Mouse (Mus musculus) embryo, embryonic 11.5 days (tissue): ENCODE results near the gene Mcoln1.

Experiments used
- DNase-seq: peaks from one replicate; pipeline ENCODE4 v3.0.0-alpha.2; 2012; ENCODE audit warnings: low read depth, low spot score

The Mcoln1 gene

DNA sequence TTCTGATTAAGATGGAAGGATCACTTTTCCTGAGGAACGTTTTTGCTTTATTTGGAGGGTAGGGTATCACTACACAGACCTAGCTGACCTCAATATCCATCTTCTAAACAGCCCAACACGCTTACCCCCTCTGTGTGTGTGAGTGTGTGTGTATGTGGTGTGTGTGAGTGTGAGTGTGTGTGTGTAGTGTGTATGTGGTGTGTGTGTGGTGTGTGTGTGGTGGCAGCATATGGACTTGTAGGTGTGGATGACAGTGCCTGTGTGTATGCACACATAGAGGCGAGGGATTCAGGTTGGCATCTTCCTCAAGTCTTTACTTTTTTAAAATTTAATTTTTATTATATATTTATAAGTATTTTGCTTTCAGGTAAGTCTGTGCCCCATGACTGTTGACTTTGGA lies 1.7 kb upstream of the Mcoln1 start:
- DNase-seq = no peak

DNA sequence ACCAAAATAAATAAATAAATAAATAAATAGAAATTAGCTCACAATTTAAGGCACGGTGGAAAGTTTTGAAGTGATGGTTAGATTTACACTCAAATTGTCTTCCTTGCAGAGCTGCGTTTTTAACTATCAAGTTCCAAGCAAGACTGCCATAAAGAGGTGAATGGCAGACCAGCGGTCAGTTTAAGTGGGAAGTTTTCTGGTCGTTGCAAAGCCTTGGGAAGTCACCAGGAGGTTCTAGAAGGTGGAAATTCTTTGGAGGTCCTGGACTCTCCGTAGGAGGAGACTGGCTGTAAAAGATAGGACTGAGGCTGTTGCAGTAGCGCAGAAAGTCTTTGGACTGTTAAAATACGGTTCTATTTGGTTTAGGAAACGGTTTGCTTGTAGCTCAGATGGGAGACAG lies 506 bp upstream of the Mcoln1 start:
- DNase-seq = no peak

DNA sequence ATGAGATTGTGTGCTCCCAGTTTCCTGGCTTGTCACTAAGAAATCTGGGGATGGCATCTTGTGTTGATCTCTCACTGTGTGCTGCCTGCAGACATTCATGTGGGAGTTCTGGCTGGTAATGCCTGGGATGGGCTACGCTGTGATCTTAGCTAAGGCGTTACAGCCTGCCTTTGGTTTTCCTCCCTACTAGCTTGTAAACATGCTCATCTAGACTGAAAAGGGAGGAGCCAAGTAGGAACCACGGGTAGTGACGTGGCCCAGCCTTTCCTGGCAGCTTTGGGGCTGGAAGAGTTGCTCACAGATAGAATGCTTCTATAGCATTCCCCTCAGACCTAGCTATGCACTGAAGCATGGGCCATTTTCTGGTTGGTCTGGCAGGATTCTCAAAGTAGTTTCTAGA lies 2.0 kb downstream of the Mcoln1 start:
- DNase-seq = no peak

DNA sequence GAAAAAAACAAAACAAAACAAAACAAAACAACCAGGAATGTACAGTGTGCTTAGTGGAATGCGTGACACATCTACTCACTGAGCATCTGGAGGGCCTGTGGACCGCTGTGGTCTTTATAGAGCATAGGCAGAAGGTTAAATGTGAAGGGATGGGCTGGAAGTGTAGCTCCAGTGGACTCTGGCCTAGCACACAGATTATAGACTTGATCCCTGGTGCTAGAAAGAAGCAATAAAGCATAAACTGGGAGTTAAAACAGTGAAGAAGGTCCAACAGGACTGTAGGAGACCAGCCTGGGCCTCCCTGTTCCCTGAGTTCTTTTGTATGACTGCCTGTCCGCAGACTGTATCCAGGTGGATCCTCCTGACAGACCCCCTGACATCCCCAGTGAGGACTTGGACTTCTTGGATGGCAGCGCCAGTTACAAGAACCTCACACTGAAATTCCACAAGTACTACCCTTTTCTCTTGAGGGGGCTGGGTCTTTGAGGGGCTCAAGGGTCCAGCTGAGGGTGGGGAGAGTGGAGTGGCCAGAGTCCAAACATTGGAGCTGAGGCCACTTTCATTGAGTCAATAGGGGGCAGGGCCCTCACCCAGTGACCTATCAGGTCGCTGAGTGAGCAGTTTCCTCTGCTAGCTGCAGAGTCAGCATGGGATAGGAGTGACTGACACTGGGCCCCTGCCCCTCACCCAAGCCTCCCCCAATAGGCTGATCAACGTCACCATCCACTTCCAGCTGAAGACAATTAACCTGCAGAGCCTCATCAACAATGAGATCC lies 7.9 kb downstream of the Mcoln1 start:
- no peak for DNase-seq

DNA sequence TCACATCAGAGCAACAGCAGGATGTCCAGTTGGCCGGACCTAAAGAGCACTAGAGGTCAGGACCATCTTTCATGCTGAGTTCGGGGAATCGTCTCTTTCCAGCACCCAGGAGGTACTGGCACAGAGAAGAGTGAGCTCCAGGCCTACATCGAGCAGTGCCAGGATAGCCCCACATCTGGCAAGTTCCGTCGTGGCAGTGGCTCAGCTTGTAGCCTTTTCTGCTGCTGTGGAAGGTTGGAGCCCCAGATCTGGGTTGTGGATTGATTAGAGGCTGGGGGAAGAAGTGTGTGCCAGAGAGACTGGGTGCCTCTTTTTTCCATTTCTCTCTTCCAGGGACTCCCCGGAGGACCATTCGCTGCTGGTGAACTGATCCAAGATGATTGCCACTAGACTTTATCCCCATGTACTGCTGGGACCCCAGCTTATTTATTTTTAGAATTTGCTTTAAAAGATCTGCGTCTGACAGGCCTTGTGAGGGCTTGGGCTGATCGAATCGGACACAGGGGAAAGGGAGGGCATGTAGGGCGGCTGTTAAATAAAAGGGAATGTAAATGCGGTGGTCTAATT lies 14.5 kb downstream of the Mcoln1 start:
- DNase-seq = no peak

DNA sequence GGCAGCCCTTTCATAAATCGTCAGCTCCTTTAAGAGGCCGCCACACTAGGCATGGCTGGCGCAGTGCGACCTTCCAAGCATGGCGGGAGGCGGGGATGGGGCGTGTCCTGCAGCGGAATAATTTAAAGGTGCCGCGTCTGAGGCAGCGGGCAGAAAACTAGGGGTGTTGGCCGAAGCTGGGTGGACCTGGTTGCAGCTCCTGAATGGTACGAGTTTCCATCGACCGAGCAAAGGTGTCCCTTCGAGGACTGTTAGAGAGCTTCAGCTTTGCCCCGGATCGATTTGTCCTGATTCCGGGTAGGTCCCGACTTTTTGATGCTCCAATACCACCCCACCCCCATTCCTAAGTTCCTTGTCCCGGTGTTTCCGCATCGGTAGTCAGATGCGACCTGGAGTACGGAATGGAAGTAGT lies 15.0 kb downstream of the Mcoln1 start, which contains the start of gene Pnpla6:
Pnpla6 (plus strand) TSS at position 125 of the 412 bp plus-strand sequence.
- DNase-seq = peak; percentile 67

DNA sequence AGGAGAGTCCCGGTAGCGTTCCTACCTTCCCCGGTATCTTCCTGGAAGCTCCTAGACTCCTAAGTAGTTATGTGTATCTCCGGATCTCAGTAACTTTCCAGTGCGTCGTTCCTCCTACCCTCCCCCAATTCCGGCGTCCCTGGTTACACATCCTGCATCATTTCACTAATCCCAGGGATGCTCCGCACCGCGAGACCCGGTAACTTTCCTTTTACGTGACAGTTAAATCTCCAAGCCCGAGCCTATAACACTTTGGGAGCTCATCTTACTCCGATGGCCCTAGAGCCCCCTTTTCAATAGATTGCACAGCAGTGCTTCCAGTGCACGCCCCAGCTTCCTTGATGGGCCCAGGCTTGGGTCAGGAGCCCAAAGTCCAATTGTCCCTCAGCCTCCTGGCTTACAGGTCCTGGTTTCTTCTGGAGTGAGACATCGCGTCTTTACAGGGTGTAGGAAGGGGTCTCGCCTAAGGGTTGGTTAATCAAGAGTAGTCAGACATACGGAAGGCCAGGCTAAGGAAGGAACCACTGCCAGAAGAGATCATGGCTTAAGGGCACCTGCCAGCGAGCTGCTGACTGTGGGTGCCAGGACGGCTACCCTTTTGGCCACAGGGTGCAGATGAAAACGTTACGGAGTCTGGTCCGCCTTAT lies 15.6 kb downstream of the Mcoln1 start:
- DNase-seq = no peak

DNA sequence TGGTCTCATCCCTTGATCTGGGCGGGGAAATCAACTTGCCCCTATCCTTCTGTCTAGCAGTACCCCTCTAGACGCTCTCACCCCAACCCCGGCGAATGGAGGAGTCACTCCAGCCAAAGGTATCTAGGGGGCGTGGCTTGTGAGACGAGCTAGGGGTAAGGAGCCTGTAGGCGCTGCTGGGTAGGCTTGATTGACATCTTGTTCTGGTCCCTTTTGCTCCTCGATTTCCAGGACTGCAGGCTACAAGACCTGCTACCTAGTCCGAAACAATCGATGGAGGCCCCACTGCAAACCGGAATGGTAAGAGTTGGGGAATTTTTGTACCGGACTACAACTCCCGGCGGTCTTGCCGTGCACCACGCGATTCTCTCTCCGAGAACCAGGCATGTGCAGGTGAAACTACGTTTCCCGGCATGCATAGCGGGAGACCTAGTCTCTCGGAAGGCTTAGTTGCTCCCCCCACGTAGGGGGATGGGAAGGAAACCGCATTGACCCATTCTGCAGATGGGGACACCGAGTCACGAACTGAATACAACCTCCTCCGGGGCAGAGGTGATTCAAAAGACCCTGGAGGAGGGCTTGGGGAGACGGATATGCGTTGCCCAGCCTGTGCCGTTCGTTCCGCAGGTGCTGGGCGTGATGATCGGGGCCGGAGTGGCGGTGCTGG lies 16.3 kb downstream of the Mcoln1 start:
- peak; percentile 85 for DNase-seq

DNA sequence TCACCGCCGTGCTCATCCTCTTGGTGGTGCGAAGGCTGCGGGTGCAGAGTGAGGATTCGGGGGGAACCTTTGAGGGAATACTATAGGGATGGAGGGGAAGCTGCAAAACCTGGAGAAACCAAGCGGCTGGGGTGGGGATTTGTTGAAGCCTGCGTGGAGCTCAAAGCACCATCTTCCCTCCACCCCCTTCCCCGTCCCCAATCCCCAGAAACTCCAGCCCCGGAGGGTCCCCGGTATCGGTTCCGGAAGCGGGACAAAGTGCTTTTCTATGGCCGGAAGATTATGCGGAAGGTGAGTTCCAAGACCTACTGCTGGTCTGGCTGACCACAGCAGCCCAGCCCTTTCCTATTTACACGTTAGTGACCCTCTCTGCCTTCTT lies 16.8 kb downstream of the Mcoln1 start:
- no peak for DNase-seq

DNA sequence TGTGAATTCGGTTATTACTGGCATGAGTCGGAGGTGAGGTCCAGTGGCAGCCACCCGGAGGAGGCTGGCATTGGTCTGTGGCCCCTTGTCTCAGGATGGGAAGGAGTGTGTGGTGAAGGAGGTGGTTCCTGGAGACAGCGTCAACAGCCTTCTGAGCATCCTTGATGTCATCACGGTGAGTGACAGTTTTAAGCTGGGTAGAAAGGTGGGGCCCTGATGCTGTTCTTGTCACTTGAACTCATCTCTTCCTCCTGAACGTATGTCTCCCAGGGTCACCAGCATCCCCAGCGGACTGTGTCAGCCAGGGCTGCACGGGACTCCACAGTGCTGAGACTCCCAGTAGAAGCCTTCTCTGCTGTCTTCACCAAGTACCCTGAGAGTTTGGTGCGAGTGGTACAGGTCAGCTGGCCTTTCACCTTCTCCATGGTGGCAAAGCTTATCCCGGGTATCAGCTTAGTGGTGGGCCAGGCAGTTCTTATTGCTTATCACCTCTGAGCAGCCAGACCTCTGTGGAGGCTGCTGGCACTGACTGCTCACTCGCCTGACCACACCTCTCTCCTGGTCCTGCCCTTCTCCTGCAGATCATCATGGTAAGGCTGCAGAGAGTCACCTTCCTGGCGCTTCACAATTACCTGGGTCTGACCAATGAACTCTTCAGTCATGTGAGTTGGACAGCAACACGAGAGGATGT lies 21.9 kb downstream of the Mcoln1 start:
- DNase-seq = no peak

DNA sequence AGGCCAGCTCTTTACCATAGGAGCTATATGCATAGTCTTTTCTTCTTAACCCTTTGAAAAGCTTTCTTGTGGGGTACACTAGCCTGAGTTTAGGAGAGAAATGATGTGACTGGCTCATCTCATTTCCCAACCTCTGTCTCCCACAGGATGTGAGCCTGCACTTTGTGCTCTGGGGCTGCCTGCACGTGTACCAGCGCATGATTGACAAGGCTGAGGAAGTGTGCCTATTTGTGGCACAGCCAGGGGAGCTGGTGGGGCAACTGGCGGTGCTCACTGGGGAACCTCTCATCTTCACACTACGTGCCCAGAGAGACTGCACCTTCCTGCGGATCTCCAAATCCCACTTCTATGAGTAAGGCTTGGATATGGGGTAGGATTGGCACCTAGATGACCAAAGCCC lies 30.6 kb downstream of the Mcoln1 start:
- no peak for DNase-seq

DNA sequence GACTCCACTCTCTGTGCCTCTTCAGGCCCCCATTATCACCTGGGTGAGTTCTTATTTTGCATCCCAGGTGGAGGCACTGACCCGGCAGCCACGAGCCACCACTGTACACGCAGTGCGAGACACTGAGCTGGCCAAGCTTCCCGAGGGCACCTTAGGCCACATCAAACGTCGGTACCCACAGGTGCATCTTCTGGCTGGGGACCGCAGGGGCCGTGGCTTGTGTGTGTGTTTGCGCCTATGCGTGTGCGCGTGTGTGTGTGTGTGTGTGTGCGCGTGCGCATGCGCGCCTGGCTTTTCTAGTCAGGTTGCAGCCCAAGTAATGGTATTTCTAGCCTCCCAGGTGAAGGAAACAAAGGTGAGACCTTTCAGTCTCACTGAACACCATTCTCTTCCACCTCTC lies 31.7 kb downstream of the Mcoln1 start:
- no peak for DNase-seq

DNA sequence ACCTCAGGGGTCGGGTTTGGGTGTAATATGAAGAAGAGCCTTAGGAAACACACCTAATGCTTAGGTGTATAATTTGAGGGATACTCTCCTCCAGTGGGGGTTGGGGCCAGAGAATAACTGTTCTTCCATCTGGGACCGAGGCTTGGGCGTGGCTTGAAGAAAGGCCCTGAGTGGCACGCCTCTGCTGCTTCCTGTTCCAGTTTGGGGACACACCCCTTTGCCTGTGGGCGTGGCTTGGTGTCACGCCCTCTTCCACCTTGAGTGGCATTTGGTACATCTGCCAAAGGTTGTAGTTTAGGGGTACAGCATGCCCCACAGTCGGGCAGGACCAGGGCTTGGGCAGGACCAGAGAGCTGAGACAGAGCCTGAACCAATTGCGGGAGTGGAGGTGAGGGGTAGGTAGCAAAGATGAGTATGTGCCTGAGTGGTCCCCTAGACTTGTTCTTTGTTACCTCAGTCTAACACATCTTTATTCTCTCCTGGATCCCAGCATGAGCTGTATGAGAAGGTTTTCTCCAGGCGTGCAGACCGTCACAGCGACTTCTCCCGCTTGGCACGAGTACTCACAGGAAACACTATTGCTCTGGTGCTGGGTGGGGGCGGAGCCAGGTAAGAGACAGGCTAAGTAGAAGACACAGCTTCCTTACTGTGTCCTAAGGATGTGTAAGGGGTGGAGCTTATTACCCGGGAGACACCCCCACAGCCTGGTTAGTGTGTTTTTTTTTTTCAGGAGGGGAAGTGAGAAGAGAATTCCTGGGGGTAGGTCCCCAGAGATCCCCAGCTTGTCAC lies 36.0 kb downstream of the Mcoln1 start:
- DNase-seq = no peak

DNA sequence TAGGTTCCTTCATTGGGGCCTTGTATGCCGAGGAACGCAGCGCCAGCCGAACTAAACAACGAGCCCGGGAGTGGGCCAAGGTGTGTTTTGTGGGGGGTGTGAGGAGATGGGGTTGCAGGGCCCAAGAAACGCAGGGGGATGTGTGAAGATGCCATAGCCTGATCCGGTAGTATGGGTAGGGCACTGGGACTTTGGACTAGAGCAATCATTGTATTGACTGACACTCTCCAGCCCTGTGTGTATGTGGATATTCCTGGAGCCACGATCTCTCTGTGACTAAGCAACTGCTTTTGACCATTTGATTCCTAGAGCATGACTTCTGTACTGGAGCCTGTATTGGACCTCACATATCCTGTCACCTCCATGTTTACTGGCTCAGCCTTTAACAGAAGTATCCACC lies 36.7 kb downstream of the Mcoln1 start:
- no peak for DNase-seq

DNA sequence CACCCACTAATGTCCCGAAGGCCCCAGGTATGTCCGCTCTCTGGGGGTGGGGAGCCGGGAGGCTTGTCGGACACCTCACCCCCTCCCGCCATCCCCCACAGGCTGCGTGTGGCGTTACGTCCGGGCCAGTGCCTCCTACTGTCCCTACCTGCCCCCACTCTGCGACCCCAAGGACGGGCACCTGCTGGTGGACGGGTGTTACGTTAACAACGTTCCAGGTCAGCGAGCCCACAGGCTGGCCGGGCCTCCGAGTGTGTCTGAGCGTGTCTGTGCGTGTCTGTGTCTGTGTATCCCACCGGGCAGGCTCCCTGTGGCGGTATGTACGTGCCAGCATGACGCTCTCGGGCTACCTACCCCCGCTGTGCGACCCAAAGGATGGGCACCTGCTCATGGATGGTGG lies 37.4 kb downstream of the Mcoln1 start:
- DNase-seq = no peak

DNA sequence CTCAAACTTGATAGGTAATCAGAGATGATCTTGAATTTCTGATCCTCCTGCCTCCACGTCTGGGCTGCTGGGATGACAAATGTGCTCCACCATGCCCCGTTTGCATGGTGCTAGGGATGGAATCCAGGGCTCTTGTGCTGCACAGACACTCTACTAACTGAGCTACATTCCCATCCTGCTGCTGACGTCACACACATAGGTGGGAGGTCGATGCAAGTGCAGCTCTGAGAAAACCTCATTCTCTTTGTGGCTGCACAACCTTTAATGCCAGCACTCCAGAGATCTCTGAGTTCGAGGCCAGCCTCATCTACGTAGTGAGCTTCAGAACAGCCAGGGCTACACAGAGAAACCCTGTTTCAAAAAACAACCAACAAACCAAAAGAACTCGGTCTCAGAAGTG lies 38.9 kb downstream of the Mcoln1 start:
- DNase-seq = no peak

DNA sequence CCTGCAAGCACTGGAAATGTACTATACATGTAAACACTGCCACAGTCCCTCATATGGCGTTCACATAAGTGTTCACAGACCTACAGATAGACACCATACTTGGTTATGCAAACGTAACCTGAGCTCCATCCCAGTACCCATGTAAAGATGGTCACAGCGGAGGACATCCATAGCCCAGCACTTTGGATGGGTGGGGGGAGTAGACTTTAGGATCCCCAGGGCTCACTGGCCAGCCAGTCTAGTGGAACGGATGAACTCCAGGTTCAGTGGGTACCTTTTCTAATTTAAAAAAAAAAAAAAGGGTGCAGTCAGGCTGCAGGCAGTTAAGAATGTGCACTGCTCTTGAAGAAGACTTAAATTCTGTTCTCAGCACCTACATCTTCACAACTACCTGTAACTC lies 39.8 kb downstream of the Mcoln1 start:
- DNase-seq = no peak

DNA sequence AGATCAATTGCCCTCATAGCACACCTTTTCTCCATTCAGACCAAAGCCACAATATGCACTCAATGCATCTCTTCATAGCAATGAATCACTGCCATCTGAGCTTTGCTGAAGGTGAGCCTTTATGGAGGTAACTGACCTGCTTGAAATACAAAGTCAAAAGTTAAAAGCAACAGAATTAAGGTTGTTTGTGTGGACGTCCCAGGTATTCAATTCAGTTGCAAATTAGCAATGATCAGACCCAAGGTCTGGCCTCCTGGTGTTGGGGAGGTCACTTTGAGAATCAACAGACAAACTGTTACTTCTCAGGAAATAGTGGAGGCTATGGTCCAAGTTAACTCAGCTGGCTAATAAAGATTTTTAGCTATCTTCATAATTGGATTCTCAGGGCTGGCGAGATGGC lies 46.3 kb downstream of the Mcoln1 start:
- no peak for DNase-seq

DNA sequence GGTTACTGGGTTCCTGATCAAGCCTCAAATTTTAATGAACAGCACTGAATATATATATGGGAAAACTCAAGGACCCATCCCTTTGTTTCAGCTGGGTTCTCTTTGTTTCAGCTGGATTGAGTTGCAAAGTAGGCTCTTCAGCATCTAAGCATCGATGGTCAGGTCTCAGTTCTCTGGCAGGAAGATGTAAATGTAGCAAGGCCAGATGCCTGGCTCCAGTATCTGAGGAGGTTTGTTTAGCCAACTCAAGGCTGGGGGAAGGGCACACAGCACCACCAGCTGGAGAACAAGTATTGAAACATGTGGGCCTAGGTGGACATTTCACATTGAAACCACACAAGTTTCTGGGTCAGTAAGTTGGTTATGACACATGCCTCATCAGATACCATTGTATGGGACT lies 52.0 kb downstream of the Mcoln1 start:
- no peak for DNase-seq

DNA sequence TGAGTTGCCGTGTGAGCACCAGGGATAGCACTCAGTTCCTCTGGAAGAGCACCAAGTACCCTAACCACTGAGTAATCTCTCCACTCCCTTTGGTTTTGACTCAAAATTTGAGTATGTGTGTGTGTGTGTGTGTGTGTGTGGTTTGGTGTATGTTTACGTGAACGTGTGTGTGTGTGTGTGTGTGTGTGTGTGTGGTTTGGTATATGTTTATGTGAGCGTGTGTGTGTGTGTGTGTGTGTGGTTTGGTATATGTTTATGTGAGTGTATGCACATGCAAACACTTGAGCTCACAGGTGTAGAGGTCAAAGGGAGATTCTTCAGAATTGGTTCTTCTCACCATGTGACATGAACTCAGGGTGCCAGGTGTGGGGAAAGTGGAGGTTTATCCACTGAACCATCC lies 55.9 kb downstream of the Mcoln1 start:
- DNase-seq = no peak
